Mouse (Mus musculus) c-Kit-negative CD71-positive TER-119-positive erythroid progenitor cells, embryonic 14.5 days (primary cell): ENCODE results near the gene Asic2.

Experiments
- DNase-seq: peaks from one replicate; pipeline ENCODE4 v3.0.0-alpha.2; 2013; ENCODE audit warnings: low read depth, low spot score

Asic2 gene

GRCm38 (mm10) chr11:81014776-81015175 lies 953.5 kb downstream of the Asic2 start:
- DNase-seq = no peak

GRCm38 (mm10) chr11:81013501-81013900 lies 954.8 kb downstream of the Asic2 start:
- no peak for DNase-seq

GRCm38 (mm10) chr11:81010766-81011165 lies 957.5 kb downstream of the Asic2 start:
- no peak for DNase-seq

- no peak for DNase-seq
Observed at GRCm38 (mm10) chr11:81009366-81009765, 958.9 kb downstream of the Asic2 start.

DNA sequence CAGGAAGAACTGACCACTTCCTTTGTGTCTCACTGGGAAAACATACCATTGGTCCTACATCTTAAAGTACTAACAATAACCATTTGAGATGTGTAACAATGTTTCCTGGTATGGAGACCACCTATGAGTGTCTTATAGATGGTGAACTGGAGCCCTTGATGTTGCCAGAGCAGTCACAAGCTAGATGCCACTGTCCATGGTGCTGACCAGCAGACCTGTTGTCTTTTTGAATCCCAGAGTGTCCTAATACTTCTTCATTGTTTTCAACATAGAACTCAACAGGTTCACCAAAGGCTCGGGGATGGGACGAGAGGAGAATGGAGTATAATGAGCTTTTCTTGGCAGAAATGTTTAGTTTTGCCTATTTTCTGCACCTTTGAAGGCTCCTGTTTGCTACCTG lies 962.4 kb downstream of the Asic2 start:
- DNase-seq = no peak

- no peak for DNase-seq
Observed at GRCm38 (mm10) chr11:81002769-81003430, 965.4 kb downstream of the Asic2 start.

- DNase-seq = no peak
Observed at GRCm38 (mm10) chr11:80995621-80996020, 972.6 kb downstream of the Asic2 start.

GRCm38 (mm10) chr11:80983530-80983929 lies 984.7 kb downstream of the Asic2 start:
- no peak for DNase-seq

- DNase-seq = no peak
Observed at GRCm38 (mm10) chr11:80976239-80976855, 991.9 kb downstream of the Asic2 start.

DNA sequence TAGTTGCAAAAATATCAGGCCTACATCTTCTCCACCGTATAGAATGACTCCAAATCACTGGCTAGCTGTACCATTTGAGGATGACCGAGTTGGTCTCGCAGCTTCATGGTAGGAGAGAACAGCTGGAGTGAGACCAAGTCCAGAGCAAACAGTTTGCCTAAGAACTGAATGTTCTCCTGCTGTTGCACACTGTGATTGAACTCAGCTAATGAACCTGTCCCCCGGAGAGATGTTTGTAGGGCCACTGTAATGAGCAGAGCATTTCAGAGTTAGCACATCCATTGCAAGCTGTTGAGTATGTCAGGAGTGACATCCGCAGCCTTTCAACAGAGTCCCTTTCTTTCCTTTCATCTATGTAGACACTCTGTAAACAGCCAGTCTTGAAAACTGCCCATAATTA lies 993.6 kb downstream of the Asic2 start:
- no peak for DNase-seq

DNA sequence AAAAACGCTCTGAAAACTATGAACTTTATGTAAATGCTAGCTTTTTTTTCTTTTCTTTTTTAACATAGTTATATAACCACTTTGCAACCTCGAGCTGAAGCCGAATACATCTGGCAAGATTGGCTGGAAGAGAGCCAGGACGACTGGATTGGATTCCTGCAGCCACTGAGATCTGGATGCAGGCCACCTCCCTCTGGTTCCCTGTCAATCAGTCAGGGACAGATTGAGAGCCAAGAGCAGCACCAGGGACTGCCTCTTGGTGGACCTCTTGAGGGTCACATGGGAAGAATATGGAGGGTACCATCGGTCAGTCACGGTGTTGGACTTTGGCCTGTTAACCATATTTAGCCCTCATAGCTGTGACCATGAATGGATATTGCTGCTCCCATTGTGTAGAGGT lies 994.3 kb downstream of the Asic2 start:
- no peak for DNase-seq

- no peak for DNase-seq
Observed at GRCm38 (mm10) chr11:80973273-80973672, 995.0 kb downstream of the Asic2 start.

- DNase-seq = peak; percentile 9
Observed at GRCm38 (mm10) chr11:80967544-80967943, 1000.7 kb downstream of the Asic2 start.

DNA sequence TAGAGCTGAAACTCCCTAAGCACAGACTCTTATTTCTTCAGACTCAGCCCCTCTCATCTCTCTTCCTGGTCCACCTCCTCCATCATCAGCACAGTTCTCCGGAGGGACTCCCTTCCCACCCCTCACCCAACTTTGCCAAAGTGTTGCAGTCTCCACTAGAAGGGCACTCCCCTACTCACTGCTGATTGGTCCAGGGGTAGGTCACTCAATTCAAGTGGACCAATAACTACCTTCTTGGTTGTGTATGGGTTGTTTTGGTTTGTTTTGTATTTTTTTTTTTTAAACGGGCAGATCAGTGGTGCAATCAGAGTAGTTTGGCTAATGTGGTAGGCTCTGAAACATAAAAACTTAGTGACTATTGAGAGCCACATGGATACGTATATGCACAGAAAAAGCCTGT lies 1002.2 kb downstream of the Asic2 start:
- no peak for DNase-seq

GRCm38 (mm10) chr11:80961326-80961725 lies 1006.9 kb downstream of the Asic2 start:
- no peak for DNase-seq

GRCm38 (mm10) chr11:80958086-80958671 lies 1010.1 kb downstream of the Asic2 start:
- DNase-seq = no peak

GRCm38 (mm10) chr11:80955915-80956314 lies 1012.3 kb downstream of the Asic2 start:
- no peak for DNase-seq

GRCm38 (mm10) chr11:80954147-80954546 lies 1014.1 kb downstream of the Asic2 start:
- no peak for DNase-seq

DNA sequence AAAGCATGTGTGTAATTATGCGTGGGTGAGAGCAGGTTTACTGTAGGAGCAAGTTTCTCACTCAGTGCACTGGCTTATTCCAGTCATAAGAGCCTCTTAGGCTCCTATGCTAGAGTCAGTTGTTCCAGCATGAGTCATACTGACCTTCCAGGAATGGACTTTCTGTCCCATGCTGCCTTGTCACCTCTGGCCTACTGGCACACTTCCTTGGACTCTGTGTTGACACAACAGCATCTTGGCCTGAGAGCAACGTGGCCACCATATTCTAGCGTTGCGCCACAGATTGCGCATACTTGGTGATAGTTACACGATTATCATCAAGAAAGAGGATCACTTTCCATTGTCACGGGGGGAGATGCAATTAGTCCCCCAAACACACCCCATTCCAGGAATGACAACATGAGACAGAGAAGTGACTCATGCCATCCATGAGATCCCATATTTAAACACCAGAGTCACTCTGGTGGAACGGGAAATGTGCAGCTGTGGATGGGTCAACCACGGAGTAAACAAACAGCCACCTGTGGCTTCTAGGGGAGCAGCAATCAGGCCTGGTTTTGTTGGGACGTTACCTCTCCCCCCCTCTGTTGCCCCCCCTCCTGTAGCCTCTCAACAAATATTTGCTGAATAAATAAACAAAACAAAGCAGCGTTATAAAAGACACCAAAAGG lies 1019.1 kb downstream of the Asic2 start:
- DNase-seq = no peak

- DNase-seq = no peak
Observed at GRCm38 (mm10) chr11:80948103-80948502, 1020.2 kb downstream of the Asic2 start.

DNA sequence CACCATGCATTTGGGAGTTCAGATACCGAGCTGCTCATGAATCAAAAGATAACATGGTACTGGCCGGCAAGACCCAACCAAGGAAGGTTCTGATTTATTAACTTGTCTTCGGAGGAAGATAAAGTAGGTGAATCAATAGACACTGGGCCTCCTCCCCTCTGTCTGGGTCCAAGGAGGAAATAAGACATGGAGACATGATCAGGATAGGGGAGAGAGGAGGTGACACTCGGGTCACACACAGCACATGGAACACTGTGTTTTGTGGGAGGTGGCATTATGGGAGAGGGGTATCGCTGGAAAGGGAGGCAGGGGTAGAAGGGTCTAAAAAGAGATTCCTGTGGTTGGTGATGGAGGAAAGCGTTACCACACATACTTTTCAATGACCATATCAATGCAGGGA lies 1022.1 kb downstream of the Asic2 start:
- no peak for DNase-seq

GRCm38 (mm10) chr11:80923286-80923951 lies 1044.8 kb downstream of the Asic2 start:
- no peak for DNase-seq
